Mouse (Mus musculus) intestine, postnatal 0 days (tissue): Measurements from ENCODE around the gene Tmem88b. TPM values are rescaled to one million over a fixed set of nuclear protein-coding genes. Genes with fewer than 3 reads are reported as not detected.

Experiments
- ATAC-seq: fragments of 200-750 bp; cut with Nextera tagmentation; 2 replicates; pipeline ENCODE4 v1.8.0; 2017; ENCODE audit warnings: mild to moderate bottlenecking, moderate TSS enrichment, moderate library complexity
- H3K27ac ChIP-seq: fragments of 300-500 bp; sonication (generic); 2 replicates; pipeline ENCODE4 v1.5.1; 2014; ENCODE audit warnings: mild to moderate bottlenecking, low read depth, low read length, moderate library complexity
- H3K27me3 ChIP-seq: fragments of 300-500 bp; sonication (generic); replicated peaks from 2 replicates; pipeline ENCODE4 v1.6.1; 2014; ENCODE audit warnings: low read length, mixed read lengths; ENCODE audit not compliant: control insufficient read depth, insufficient read depth
- H3K36me3 ChIP-seq: fragments of 300-500 bp; sonication (generic); 2 replicates; pipeline ENCODE4 v1.6.1; 2014; ENCODE audit warnings: mild to moderate bottlenecking, moderate library complexity; ENCODE audit not compliant: control insufficient read depth, insufficient read depth
- H3K4me1 ChIP-seq: fragments of 300-500 bp; sonication (generic); replicated peaks from 2 replicates; pipeline ENCODE4 v1.6.1; 2014; ENCODE audit warnings: antibody characterized with exemption, low read length, mixed read lengths; ENCODE audit not compliant: control insufficient read depth, insufficient read depth
- H3K4me2 ChIP-seq: fragments of 300-500 bp; sonication (generic); replicated peaks from 2 replicates; pipeline ENCODE4 v1.6.1; 2014; ENCODE audit warnings: low read depth, mild to moderate bottlenecking, moderate library complexity
- H3K4me3 ChIP-seq: fragments of 300-500 bp; sonication (generic); 2 replicates; pipeline ENCODE4 v1.5.1; 2014; ENCODE audit warnings: low read depth, low read length
- H3K9ac ChIP-seq: fragments of 300-500 bp; sonication (generic); 2 replicates; pipeline ENCODE4 v1.6.1; 2014; ENCODE audit warnings: mild to moderate bottlenecking, low read depth, low read length
- H3K9me3 ChIP-seq: fragments of 300-500 bp; sonication (generic); 2 replicates; pipeline ENCODE4 v1.6.1; 2016; ENCODE audit warnings: mixed run types; ENCODE audit not compliant: control insufficient read depth
- CTCF ChIP-seq: sonication (generic); IDR thresholded peaks from 2 replicates; pipeline ENCODE4 v1.5.1; 2016; ENCODE audit warnings: low read depth, mild to moderate bottlenecking, control low read depth, antibody characterized with exemption, moderate library complexity
- WGBS: fragments of 180-500 bp; shearing (Covaris S2); extraction: QIAGEN DNeasy Blood & Tissue Kit; methylation state at CpG from one replicate; pipeline ENCODE4 v1.1.7; 2014; 5-methylcytosine and 5-hydroxymethylcytosine counted together
- microRNA-seq: library from miRNA; unstranded; fragments of <30 nt; microRNA quantifications from one replicate; pipeline ENCODE4, GENCODE M21; 2016
- polyA plus RNA-seq: library from polyadenylated mRNA; unstranded; fragments of >200 nt; fragmentation: Nextera tagmentation; extraction: Ambion mirVana; gene quantifications from 2 replicates; pipeline ENCODE4 v1.2.1, GENCODE M21; 2015

The Tmem88b gene
- polyA plus RNA-seq, 1 experiment from 2014 or later, result 0.64 TPM

GRCm38 (mm10) chr4:155735788-155736187, 49.9 kb downstream of the Tmem88b start:
- Histone ChIP-seq H3K4me2 (peak overlapping the region; percentile 96), H3K4me1 (no peaks in the 10 kb centered on the region), H3K9me3 (no peaks in the 10 kb centered on the region), H3K27me3 (no peaks in the 10 kb centered on the region), H3K4me3 (peak overlapping the region; percentile 76), H3K27ac (no peak overlapping the region), H3K36me3 (peaks cover 19% of the 10 kb centered on the region), H3K9ac (0 out of 2 replicates have a peak overlapping the region, but pooled peaks have one; percentile 71)
- no peak for ATAC-seq
- no peak for TF ChIP-seq CTCF
- 63% methylated on average over 5 of the region's 5 CpGs for WGBS

GRCm38 (mm10) chr4:155734951-155735702, 50.5 kb downstream of the Tmem88b start:
- Histone ChIP-seq H3K36me3 (peaks cover 13% of the 10 kb centered on the region; the same call in 1 of the 2 replicates), H3K27ac (peak overlapping the region; percentile 66), H3K9ac (peak overlapping the region; percentile 71), H3K9me3 (no peaks in the 10 kb centered on the region), H3K4me3 (peak overlapping the region; percentile 76), H3K4me1 (no peaks in the 10 kb centered on the region), H3K27me3 (no peaks in the 10 kb centered on the region), H3K4me2 (peak overlapping the region; percentile 96)
- no peak for TF ChIP-seq CTCF
- ATAC-seq, result peak; percentile 64
- 1% methylated on average over 56 of the region's 79 CpGs for WGBS

GRCm38 (mm10) chr4:155734350-155734941, 51.2 kb downstream of the Tmem88b start, which contains the start of gene Tmem240:
TSS of gene Tmem240 (plus strand) at chr4:155734800.
- H3K4me2 ChIP-seq, result peak within 1 kb of the TSS; percentile 96
- H3K27me3 ChIP-seq, result no peaks in the 10 kb centered on the region
- H3K27ac ChIP-seq, result peak within 1 kb of the TSS; percentile 66
- H3K4me3 ChIP-seq, result peak within 1 kb of the TSS; percentile 76
- peak within 1 kb of the TSS; percentile 71 for H3K9ac ChIP-seq
- H3K4me1 ChIP-seq, result no peaks in the 10 kb centered on the region
- no peaks in the 10 kb centered on the region for H3K9me3 ChIP-seq
- 3% methylated on average over 24 of the region's 35 CpGs for WGBS
- ATAC-seq, result peak; percentile 67
- no peak for TF ChIP-seq CTCF
- peaks cover 8% of the 10 kb centered on the region; the same call in 1 of the 2 replicates for H3K36me3 ChIP-seq

- no peak overlapping the region for H3K4me2 ChIP-seq
- no peaks in the 10 kb centered on the region for H3K27me3 ChIP-seq
- H3K4me1 ChIP-seq, result no peaks in the 10 kb centered on the region
- H3K27ac ChIP-seq, result no peak overlapping the region
- H3K4me3 ChIP-seq, result no peak overlapping the region
- 87% methylated on average over 10 of the region's 10 CpGs for WGBS
- TF ChIP-seq CTCF, result no peak
- ATAC-seq, result no peak
- no peaks in the 10 kb centered on the region for H3K9me3 ChIP-seq
- no peak overlapping the region for H3K9ac ChIP-seq
- H3K36me3 ChIP-seq, result peaks cover 5% of the 10 kb centered on the region; the same call in 1 of the 2 replicates
Measured at GRCm38 (mm10) chr4:155733267-155733666, 52.4 kb downstream of the Tmem88b start.

Small RNA genes lying within 50 kb of the gene (microRNA-seq; reads per million reads assigned to microRNA genes)
- not detected for gene Gm27743

Other genes with a start within 250 kb of the Tmem88b start
- gene Nadk, start 223.5 kb downstream of the Tmem88b start, polyA plus RNA-seq, result 46.7 and 49.2 TPM in 2 replicates
- 5.1 and 6.1 TPM in 2 replicates for gene Slc35e2, start 184.5 kb downstream of the Tmem88b start, polyA plus RNA-seq
- 60.3 and 73.0 TPM in 2 replicates for gene Cdk11b, start 161.0 kb downstream of the Tmem88b start, polyA plus RNA-seq
- gene Gm10563, start 140.5 kb downstream of the Tmem88b start, polyA plus RNA-seq, result not detected in 2 replicates
- gene Mmp23, start 132.5 kb downstream of the Tmem88b start, polyA plus RNA-seq, result 31.3 and 37.0 TPM in 2 replicates
- 8.2 and 10.5 TPM in 2 replicates for gene Mib2, start 116.7 kb downstream of the Tmem88b start, polyA plus RNA-seq
- 5.5 and 6.2 TPM in 2 replicates for gene Fndc10, start 91.5 kb downstream of the Tmem88b start, polyA plus RNA-seq
- 167 and 171 TPM in 2 replicates for gene Ssu72, start 81.1 kb downstream of the Tmem88b start, polyA plus RNA-seq
- gene Tmem240, start 51.1 kb downstream of the Tmem88b start, polyA plus RNA-seq, result 0.13 and 0.24 TPM in 2 replicates
- 39.6 and 40.4 TPM in 2 replicates for gene Atad3a, start 24.8 kb downstream of the Tmem88b start, polyA plus RNA-seq
- 17.4 and 17.8 TPM in 2 replicates for gene Vwa1, start 11.2 kb downstream of the Tmem88b start, polyA plus RNA-seq
- gene Ankrd65, start 4.6 kb upstream of the Tmem88b start, polyA plus RNA-seq, result not detected in 2 replicates
- 203 and 212 TPM in 2 replicates for gene Mrpl20, start 17.0 kb upstream of the Tmem88b start, polyA plus RNA-seq
- gene Ccnl2, start 26.6 kb upstream of the Tmem88b start, polyA plus RNA-seq, result 54.7 and 65.1 TPM in 2 replicates
- gene Aurkaip1, start 45.4 kb upstream of the Tmem88b start, polyA plus RNA-seq, result 152 and 153 TPM in 2 replicates
- 38.5 and 39.9 TPM in 2 replicates for gene Mxra8, start 53.8 kb upstream of the Tmem88b start, polyA plus RNA-seq
- gene Dvl1, start 61.5 kb upstream of the Tmem88b start, polyA plus RNA-seq, result 6.3 and 6.5 TPM in 2 replicates
- gene Tas1r3, start 77.5 kb upstream of the Tmem88b start, polyA plus RNA-seq, result 0.16 and 0.22 TPM in 2 replicates
- 17.4 and 19.2 TPM in 2 replicates for gene Cptp, start 83.6 kb upstream of the Tmem88b start, polyA plus RNA-seq
- gene Ints11, start 83.7 kb upstream of the Tmem88b start, polyA plus RNA-seq, result 19.9 and 20.9 TPM in 2 replicates
- gene Pusl1, start 105.9 kb upstream of the Tmem88b start, polyA plus RNA-seq, result 23.6 and 23.8 TPM in 2 replicates
- gene Acap3, start 105.9 kb upstream of the Tmem88b start, polyA plus RNA-seq, result 4.4 TPM in 2 replicates
- 101 and 104 TPM in 2 replicates for gene Ube2j2, start 158.0 kb upstream of the Tmem88b start, polyA plus RNA-seq
- 129 and 138 TPM in 2 replicates for gene C1qtnf12, start 176.4 kb upstream of the Tmem88b start, polyA plus RNA-seq
- gene B3galt6, start 206.8 kb upstream of the Tmem88b start, polyA plus RNA-seq, result 5.8 and 6.0 TPM in 2 replicates
- gene Sdf4, start 207.0 kb upstream of the Tmem88b start, polyA plus RNA-seq, result 219 and 222 TPM in 2 replicates
- gene Tnfrsf4, start 228.0 kb upstream of the Tmem88b start, polyA plus RNA-seq, result 0.14 and 0.35 TPM in 2 replicates
- 0.55 and 0.56 TPM in 2 replicates for gene Tnfrsf18, start 240.3 kb upstream of the Tmem88b start, polyA plus RNA-seq